Mouse (Mus musculus) kidney, embryonic 16.5 days (tissue): Measurements from ENCODE around the gene Fgfr2. TPM values are rescaled to one million over a fixed set of nuclear protein-coding genes. Genes with fewer than 3 reads are reported as not detected.

Experiments
- ATAC-seq: fragments of 200-750 bp; cut with Nextera tagmentation; 2 replicates; pipeline ENCODE4 v1.8.0; 2017; ENCODE audit warnings: moderate TSS enrichment; ENCODE audit not compliant: low FRiP score, low TSS enrichment
- H3K27ac ChIP-seq: fragments of 300-500 bp; sonication (generic); 2 replicates; pipeline ENCODE4 v1.5.1; 2014; ENCODE audit warnings: low read length
- H3K27me3 ChIP-seq: fragments of 300-500 bp; sonication (generic); 2 replicates; pipeline ENCODE4 v1.6.1; 2014; ENCODE audit warnings: low read length, control low read depth, mixed read lengths; ENCODE audit not compliant: insufficient read depth
- H3K36me3 ChIP-seq: fragments of 300-500 bp; sonication (generic); 2 replicates; pipeline ENCODE4 v1.6.1; 2014; ENCODE audit warnings: low read length, control low read depth, mixed read lengths; ENCODE audit not compliant: insufficient read depth
- H3K4me1 ChIP-seq: fragments of 300-500 bp; sonication (generic); 2 replicates; pipeline ENCODE4 v1.6.1; 2014; ENCODE audit warnings: low read length, control low read depth, mixed read lengths; ENCODE audit not compliant: insufficient read depth
- H3K4me2 ChIP-seq: fragments of 300-500 bp; sonication (generic); replicated peaks from 2 replicates; pipeline ENCODE4 v1.6.1; 2014; ENCODE audit warnings: low read depth, low read length
- H3K4me3 ChIP-seq: fragments of 300-500 bp; sonication (generic); 2 replicates; pipeline ENCODE4 v1.5.1; 2014; ENCODE audit warnings: mild to moderate bottlenecking, low read length
- H3K9ac ChIP-seq: fragments of 300-500 bp; sonication (generic); replicated peaks from 2 replicates; pipeline ENCODE4 v1.6.1; 2014; ENCODE audit warnings: low read length
- H3K9me3 ChIP-seq: fragments of 300-500 bp; sonication (generic); 2 replicates; pipeline ENCODE4 v1.6.1; 2016; ENCODE audit warnings: low read length, control low read depth
- WGBS: fragments of 180-500 bp; shearing (Covaris S2); extraction: QIAGEN DNeasy Blood & Tissue Kit; methylation state at CpG from one replicate; pipeline ENCODE4 v1.1.7; 2014; 5-methylcytosine and 5-hydroxymethylcytosine counted together
- polyA plus RNA-seq: library from polyadenylated mRNA; unstranded; fragments of >200 nt; fragmentation: Nextera tagmentation; extraction: Ambion mirVana; gene quantifications from 2 replicates; pipeline ENCODE4 v1.2.1, GENCODE M21; 2015

Gene Fgfr2
- polyA plus RNA-seq, 1 experiment from 2014 or later, result 118 TPM

GRCm38 (mm10) chr7:131608049-131608448 lies 1515.1 kb downstream of the Fgfr2 start:
- 57% methylated on average over 6 of the region's 6 CpGs for WGBS
- H3K9ac ChIP-seq, result no peak overlapping the region
- 0 out of 2 replicates have a peak, but pooled peaks cover under 1% of the 10 kb centered on the region for H3K4me1 ChIP-seq
- H3K36me3 ChIP-seq, result no peaks in the 10 kb centered on the region
- no peak overlapping the region for H3K27ac ChIP-seq
- no peak for ATAC-seq
- no peak overlapping the region for H3K4me2 ChIP-seq
- H3K27me3 ChIP-seq, result no peaks in the 10 kb centered on the region
- no peak overlapping the region for H3K4me3 ChIP-seq
- no peaks in the 10 kb centered on the region for H3K9me3 ChIP-seq

GRCm38 (mm10) chr7:131605481-131605880 lies 1517.7 kb downstream of the Fgfr2 start:
- Histone ChIP-seq H3K36me3 (no peaks in the 10 kb centered on the region), H3K27ac (no peak overlapping the region), H3K4me2 (no peak overlapping the region), H3K9ac (no peak overlapping the region), H3K4me1 (0 out of 2 replicates have a peak, but pooled peaks cover 4% of the 10 kb centered on the region), H3K27me3 (0 out of 2 replicates have a peak, but pooled peaks cover 2% of the 10 kb centered on the region), H3K4me3 (no peak overlapping the region), H3K9me3 (no peaks in the 10 kb centered on the region)
- no peak for ATAC-seq
- 68% methylated on average over 4 of the region's 4 CpGs for WGBS

GRCm38 (mm10) chr7:131604946-131605345 lies 1518.2 kb downstream of the Fgfr2 start:
- no peak for ATAC-seq
- 78% methylated on average over 10 of the region's 10 CpGs for WGBS

GRCm38 (mm10) chr7:131603186-131603585 lies 1520.0 kb downstream of the Fgfr2 start:
- H3K9me3 ChIP-seq, result no peaks in the 10 kb centered on the region
- WGBS, result 8% methylated on average over 4 of the region's 11 CpGs
- 0 out of 2 replicates have a peak, but pooled peaks cover 6% of the 10 kb centered on the region for H3K4me1 ChIP-seq
- no peak overlapping the region for H3K4me3 ChIP-seq
- H3K9ac ChIP-seq, result no peak overlapping the region
- 0 out of 2 replicates have a peak, but pooled peaks cover 5% of the 10 kb centered on the region for H3K27me3 ChIP-seq
- no peak overlapping the region for H3K27ac ChIP-seq
- no peaks in the 10 kb centered on the region for H3K36me3 ChIP-seq
- H3K4me2 ChIP-seq, result no peak overlapping the region
- no peak for ATAC-seq

More at GRCm38 (mm10) chr7:131604946-131605345, 1518.2 kb downstream of the Fgfr2 start:
- Histone ChIP-seq H3K27ac (no peak overlapping the region), H3K9me3 (no peaks in the 10 kb centered on the region), H3K9ac (no peak overlapping the region), H3K36me3 (no peaks in the 10 kb centered on the region), H3K27me3 (0 out of 2 replicates have a peak, but pooled peaks cover 5% of the 10 kb centered on the region), H3K4me1 (0 out of 2 replicates have a peak, but pooled peaks cover 4% of the 10 kb centered on the region), H3K4me2 (no peak overlapping the region), H3K4me3 (no peak overlapping the region)

GRCm38 (mm10) chr7:131602106-131602505 lies 1521.0 kb downstream of the Fgfr2 start:
- no peaks in the 10 kb centered on the region for H3K36me3 ChIP-seq
- no peak for ATAC-seq
- 83% methylated on average over 7 of the region's 7 CpGs for WGBS

GRCm38 (mm10) chr7:131598483-131598824 lies 1524.7 kb downstream of the Fgfr2 start:
- no peaks in the 10 kb centered on the region for H3K36me3 ChIP-seq
- 5% methylated on average over 5 of the region's 5 CpGs for WGBS

More at GRCm38 (mm10) chr7:131602106-131602505, 1521.0 kb downstream of the Fgfr2 start:
- Histone ChIP-seq H3K4me1 (0 out of 2 replicates have a peak, but pooled peaks cover 7% of the 10 kb centered on the region), H3K27me3 (0 out of 2 replicates have a peak, but pooled peaks cover 5% of the 10 kb centered on the region), H3K9me3 (no peaks in the 10 kb centered on the region), H3K4me2 (no peak overlapping the region), H3K27ac (no peak overlapping the region), H3K4me3 (no peak overlapping the region), H3K9ac (no peak overlapping the region)

GRCm38 (mm10) chr7:131597779-131598482 lies 1525.2 kb downstream of the Fgfr2 start:
- Histone ChIP-seq H3K4me2 (no peak overlapping the region), H3K4me1 (0 out of 2 replicates have a peak, but pooled peaks cover 5% of the 10 kb centered on the region), H3K27me3 (0 out of 2 replicates have a peak, but pooled peaks cover 5% of the 10 kb centered on the region), H3K4me3 (no peak overlapping the region), H3K36me3 (no peaks in the 10 kb centered on the region), H3K9me3 (no peaks in the 10 kb centered on the region), H3K9ac (no peak overlapping the region), H3K27ac (no peak overlapping the region)
- peak; percentile 46; the same call in 1 of the 2 replicates for ATAC-seq
- WGBS, result 15% methylated on average over 12 of the region's 12 CpGs

More at GRCm38 (mm10) chr7:131598483-131598824, 1524.7 kb downstream of the Fgfr2 start:
- ATAC-seq, result no peak
- H3K4me2 ChIP-seq, result no peak overlapping the region
- no peaks in the 10 kb centered on the region for H3K9me3 ChIP-seq
- no peak overlapping the region for H3K27ac ChIP-seq
- no peak overlapping the region for H3K9ac ChIP-seq
- H3K4me1 ChIP-seq, result 0 out of 2 replicates have a peak, but pooled peaks cover 7% of the 10 kb centered on the region
- H3K27me3 ChIP-seq, result 0 out of 2 replicates have a peak, but pooled peaks cover 5% of the 10 kb centered on the region
- H3K4me3 ChIP-seq, result no peak overlapping the region

GRCm38 (mm10) chr7:131585551-131585950 lies 1537.6 kb downstream of the Fgfr2 start:
- Histone ChIP-seq H3K9ac (no peak overlapping the region), H3K4me2 (no peak overlapping the region), H3K9me3 (no peaks in the 10 kb centered on the region), H3K36me3 (no peaks in the 10 kb centered on the region), H3K4me1 (no peaks in the 10 kb centered on the region), H3K27ac (no peak overlapping the region), H3K4me3 (no peak overlapping the region), H3K27me3 (no peaks in the 10 kb centered on the region)
- no peak for ATAC-seq
- 82% methylated on average over 5 of the region's 5 CpGs for WGBS

GRCm38 (mm10) chr7:131582178-131582577 lies 1541.0 kb downstream of the Fgfr2 start:
- Histone ChIP-seq H3K4me2 (no peak overlapping the region), H3K4me1 (no peaks in the 10 kb centered on the region), H3K27me3 (no peaks in the 10 kb centered on the region), H3K27ac (no peak overlapping the region), H3K36me3 (no peaks in the 10 kb centered on the region), H3K9me3 (no peaks in the 10 kb centered on the region), H3K4me3 (no peak overlapping the region), H3K9ac (no peak overlapping the region)
- no peak for ATAC-seq
- WGBS, result 20% methylated on average over 9 of the region's 9 CpGs

GRCm38 (mm10) chr7:131575246-131575645 lies 1547.9 kb downstream of the Fgfr2 start:
- WGBS, result 80% methylated on average over 6 of the region's 6 CpGs
- no peaks in the 10 kb centered on the region for H3K27me3 ChIP-seq
- no peaks in the 10 kb centered on the region for H3K4me1 ChIP-seq
- no peak overlapping the region for H3K4me3 ChIP-seq
- no peak overlapping the region for H3K9ac ChIP-seq
- no peak for ATAC-seq
- peaks cover 27% of the 10 kb centered on the region for H3K36me3 ChIP-seq
- H3K9me3 ChIP-seq, result no peaks in the 10 kb centered on the region
- H3K4me2 ChIP-seq, result no peak overlapping the region
- no peak overlapping the region for H3K27ac ChIP-seq
